Mouse (Mus musculus): Measurements from ENCODE around the gene Gpr39.

GRCm38 (mm10) chr1:125759972-125760695, 83.3 kb downstream of the Gpr39 start:
- TF ChIP-seq CTCF (IDR thresholded peaks at IDR 0.05; ENCODE audit: low read depth, low read length) (no peak), POLR2A (IDR thresholded peaks at IDR 0.05; ENCODE audit: borderline replicate concordance, low read depth, low read length) (no peak)

All from bone marrow macrophage, adult 2 months (primary cell).